Mouse (Mus musculus): Measurements from ENCODE around the gene Cnpy4.

The Cnpy4 gene

DNA sequence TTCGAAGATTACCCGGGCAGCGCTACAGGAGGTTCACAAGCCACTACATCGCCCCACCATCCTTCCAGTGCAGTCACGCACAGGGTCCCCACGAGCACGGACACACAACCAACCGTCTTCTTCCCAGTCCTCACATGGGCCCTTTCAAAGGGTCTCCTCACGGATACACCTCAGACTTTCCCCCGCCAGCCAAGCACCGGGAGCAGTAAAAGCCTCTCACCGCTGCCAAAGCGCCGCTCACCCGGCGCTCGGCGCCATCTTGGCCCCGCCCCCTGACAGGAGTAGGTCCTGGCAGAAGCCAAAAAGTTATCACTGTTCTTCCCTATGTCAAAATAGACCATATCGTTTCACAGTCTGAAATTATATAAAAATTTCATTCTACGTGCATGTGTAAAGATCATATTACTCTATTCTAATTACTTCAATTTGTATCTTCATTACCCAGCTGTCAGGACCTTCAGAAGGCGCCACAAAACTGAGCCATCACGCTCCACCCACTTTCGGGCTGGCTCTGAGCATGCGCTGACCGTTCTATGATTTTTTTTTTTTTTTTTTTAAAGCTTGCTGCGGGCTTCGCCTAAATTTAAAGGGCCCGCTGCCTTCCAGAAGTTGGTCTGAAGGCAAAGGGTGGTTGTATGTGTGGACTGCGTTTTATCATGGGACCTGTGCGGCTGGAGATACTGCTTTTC lies at the start of gene Cnpy4, which contains the start of gene Taf6:
TSS of gene Cnpy4 (plus strand) at position 536 of the 689 bp plus-strand sequence.
TSS of gene Taf6 (minus strand) at position 502 of the 689 bp plus-strand sequence.
- DNase-seq: peak; percentile 88

DNA sequence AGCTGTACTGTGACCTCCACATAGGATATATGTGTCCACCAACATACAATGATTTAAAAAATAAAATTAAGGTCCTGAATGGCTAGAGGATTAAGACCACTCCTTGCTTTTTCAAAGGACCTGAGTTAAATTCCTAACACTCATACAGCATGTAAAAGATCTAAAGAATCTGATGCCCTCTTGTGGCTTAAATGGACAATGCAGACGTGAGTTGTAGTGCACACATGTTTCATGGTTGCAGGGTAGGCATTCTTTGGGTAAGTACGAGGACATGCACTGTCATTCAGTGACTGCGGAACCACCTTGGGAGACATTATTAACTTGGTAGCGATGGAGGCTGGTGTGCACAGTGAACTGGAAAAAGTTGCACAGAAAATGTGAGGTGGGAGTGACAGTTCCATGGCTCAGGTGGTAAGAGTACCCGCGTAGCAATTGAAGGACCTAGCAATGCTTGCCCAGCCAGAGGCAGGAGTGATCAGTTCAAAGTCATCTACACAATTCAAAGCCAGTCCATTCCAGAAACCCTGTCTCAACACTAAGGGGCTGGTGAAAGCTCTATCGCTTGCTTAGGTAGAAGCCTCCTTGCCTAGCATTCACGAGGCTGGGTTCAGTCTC lies 49.2 kb upstream of the Cnpy4 start:
- DNase-seq: no peak

DNA sequence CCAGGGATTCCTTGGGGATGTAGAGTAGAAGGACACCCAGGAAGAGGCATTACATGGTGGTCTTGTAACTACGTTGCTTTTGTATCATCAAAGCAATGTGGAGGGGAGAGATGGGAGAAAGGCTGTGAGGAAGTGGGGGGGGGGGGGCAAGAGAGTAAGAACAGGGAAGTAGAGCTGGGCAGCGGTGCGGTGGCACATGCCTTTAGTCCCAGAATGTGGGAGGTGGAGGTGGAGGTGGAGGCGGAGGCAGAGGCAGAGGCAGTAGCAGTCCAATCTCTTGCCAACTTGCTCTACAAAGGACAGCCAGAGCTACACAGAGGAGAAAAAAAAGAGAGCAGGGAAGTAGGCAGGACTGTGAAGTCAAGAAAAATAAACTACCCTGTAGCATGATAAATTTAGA lies 48.7 kb upstream of the Cnpy4 start:
- DNase-seq: no peak

DNA sequence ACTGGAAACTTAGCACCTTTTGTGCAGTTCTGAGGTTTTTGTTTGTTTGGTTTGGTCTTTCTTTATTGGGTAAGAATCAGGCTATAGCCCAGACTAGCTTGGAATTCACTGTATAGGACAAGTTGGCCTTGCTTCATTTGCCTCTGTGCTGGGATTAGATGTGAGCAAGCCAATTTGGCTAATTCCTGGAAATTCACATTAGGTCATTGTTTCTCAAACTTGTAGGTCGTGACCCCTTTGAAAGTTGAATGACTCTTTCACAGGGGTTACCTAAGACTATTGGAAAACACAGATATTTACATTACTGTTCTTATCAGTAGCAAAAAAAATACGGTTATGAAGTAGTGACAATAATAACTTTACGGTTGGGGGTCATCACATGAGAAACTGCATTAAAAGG lies 32.9 kb upstream of the Cnpy4 start:
- no peak for DNase-seq

DNA sequence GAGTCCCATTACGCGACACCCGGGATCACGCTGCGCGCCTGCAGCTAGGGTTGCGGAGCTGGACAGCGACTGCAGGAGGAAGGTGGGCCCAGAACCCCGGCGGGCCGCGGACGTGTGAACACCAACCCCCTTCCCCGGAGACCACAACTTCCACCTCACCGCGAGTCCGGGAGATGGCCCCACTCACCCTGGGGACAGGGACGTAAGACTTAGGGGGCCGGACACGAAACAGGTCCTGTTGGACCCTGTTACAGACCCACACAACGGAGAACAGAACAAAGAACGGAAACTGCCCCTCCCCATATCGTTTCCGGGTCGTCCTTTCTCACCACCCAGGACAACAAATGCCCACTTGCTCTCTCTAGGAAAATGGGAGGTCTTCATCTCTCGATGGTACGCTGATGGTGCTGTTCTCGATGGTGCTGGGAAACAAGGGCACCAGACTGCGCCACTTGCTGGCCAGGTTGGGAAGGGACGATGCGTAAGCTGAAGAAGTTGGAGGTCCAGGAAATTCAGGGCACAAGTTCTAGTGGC lies 31.8 kb upstream of the Cnpy4 start, which contains the start of gene Zfp113:
TSS of gene Zfp113 (minus strand) at position 302 of the 534 bp plus-strand sequence.
- peak; percentile 94 for DNase-seq

DNA sequence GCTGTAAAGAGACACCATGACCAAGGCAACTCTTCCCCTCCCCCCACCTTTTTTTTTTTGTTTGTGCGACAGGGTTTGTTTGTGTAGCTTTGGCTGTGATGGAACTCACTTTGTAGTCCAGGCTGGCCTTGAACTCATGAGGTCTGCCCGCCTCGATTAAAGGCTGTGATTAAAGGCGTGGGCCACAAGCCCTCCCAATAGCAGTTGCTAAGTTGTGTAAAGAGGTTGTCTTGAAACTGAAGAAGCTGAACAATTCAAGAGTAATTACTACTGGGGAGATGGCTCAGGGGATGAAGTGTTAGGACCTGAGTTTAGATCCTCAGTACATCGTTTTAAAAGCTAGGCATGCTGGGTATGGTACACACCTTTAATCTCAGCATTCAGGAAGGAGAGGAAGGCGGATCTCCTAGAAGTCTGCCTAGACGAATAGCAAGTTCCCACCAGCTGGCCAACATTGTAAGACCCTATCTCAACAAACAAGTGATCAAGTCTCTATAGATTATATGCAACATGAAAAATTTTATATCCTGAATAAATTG lies 27.0 kb upstream of the Cnpy4 start:
- DNase-seq: peak; percentile 42

DNA sequence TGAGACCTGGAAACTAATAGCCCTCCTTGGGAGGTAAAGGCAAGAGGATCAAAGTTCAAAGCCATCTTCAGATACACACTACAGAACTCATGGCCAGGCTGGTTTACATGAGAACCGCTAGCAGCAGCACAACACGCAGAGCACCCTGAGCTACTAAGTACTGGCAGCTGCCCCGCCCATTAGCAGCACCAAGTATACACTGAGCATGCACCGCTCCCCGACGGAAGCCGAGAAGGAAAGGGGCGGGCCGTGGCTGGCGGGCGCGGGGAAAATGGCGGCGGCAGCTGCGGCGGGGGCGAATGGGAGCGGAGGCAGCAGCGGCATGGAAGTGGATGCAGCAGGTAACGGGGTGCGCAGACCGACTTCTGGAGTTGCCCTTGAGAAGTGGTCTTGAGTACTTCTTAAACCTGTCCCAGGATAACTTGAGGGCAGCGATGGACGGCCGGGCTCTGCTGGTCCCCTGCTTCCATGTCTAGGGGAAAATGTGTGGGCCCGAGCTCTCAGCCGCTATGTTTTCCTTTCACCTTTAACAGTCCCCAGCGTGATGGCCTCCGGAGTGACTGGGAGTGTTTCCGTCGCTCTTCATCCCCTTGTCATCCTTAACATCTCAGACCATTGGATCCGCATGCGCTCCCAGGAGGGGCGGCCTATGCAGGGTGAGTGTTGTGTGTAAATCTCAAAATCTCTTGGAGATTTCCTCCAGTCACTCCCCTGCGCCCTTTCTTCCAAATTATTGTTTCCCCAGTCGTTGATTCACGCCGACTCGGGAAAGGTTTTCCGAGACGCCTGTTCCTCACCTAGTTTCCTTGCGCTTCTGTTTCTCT lies 26.2 kb upstream of the Cnpy4 start, which contains the start of gene Cops6:
TSS of gene Cops6 (plus strand) at position 230 of the 824 bp plus-strand sequence.
- DNase-seq: peak; percentile 94

DNA sequence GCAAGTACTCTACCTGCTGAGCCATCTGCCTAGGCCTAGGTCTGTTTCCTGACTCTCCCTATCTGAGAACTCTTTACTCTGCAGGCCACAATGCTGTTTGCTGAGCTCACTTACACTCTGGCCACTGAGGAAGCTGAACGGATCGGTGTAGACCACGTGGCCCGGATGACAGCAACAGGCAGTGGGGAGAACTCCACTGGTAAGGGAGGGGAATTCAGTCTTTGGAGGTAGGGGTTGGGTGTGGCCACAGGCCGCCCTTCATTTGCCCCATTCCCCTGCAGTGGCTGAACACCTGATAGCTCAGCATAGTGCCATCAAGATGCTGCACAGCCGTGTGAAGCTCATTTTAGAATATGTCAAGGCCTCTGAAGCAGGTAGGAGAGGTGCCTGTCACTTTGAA lies 24.2 kb upstream of the Cnpy4 start:
- DNase-seq: peak; percentile 28

DNA sequence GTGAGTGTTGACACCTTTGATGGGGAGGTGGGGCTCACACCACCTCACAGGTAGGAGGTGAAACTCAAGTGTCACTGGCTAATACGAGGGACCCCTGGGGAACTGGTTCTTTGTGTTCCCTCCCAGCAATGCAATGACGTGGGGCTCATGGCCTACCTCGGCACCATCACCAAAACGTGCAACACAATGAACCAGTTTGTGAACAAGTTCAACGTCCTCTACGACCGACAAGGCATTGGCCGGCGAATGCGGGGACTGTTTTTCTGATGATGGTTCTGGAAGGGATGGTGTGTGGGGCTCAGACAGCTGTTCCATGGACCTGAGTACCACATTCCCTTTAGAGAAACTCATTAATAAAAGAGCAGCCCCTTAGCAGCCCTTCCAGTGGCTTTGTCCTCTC lies 23.7 kb upstream of the Cnpy4 start:
- peak; percentile 26 for DNase-seq

DNA sequence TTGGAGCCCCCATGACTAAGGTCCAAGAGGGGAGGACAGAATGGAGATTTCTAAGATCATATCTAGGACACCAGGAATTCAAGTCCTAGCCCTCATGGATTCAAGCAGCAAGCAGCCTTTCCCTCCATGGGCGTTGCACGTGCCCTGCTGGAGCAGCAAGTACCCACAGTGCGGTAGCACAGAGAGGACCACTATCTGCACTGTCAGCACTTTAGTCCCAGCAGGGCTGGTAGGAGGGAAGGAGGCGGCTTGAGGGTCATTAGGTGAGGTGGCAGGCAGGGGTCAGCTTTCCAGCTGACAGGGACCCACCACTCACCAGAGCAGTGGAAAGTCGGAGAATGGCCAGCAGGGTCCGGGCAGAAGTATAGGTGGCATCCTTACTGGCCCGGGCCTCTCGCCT lies 21.7 kb upstream of the Cnpy4 start:
- peak; percentile 33 for DNase-seq

DNA sequence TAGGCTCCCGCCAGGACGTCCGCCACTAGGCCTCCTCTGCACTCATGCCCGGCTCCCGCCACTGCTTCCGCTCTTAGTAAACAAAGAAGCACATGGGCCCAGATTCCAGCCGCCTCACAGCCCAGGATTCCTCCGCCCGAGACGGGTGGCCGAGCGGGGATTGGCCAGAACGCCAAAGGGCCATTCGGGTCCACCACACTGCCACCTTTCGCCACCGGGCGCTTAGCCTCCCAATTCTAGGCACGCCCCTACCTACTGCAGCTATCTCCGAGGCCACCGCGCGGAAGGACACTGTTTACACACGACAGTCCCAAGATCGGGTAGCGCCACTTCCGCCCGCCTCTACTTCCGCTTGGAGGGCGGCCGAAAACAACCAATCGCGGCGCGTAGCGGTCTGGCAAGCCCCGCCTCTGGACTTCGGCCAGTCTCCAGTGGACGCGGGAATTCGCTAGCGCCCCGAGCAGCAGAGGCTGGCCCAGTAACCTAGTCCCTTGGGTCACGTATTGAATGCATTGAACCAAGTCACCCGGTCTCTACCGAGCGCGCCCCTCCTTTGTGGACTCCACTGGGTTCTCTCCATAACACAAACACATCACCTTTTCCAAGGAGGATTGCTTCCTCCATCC lies 16.2 kb upstream of the Cnpy4 start:
- peak; percentile 97 for DNase-seq

DNA sequence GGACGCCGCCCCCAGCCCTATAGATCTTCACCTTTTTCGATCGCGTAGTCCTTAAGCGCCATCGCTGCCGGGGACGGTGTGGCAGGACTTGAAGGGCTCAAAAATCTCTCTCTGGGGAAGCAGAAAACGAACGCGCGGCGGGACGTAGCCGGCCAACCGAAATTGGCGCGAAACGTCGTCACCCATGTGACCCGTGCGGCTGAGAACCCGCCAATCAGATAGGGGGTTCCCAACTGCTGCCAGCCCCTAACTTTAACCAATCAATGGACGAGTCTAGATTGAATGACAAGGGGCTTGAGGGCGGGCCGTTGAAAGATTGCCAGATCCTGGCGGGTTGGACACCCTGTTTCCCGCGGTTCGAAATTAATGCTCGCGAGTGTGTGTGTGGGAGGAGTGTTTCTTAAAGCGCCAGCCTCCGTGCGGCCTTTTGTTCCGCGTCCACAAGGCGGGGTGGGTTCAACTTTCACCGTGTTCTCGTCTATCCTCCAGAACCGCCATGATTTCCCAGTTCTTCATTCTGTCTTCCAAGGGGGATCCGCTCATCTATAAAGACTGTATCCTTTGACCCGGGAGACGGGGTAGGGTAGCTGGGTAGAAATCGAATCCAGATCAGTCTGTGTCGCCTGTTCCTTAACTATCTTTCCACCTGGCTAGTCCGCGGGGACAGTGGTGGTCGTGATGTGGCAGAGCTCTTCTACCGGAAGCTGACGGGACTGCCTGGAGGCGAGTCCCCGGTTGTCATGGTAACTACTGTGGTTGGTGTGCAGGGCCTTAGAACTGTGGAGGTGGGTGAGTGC lies 15.4 kb upstream of the Cnpy4 start, which contains the start of the genes Ap4m1 and Mcm7:
TSS of gene Ap4m1 (plus strand) at position 308 of the 797 bp plus-strand sequence.
TSS of gene Mcm7 (minus strand) at position 728 of the 797 bp plus-strand sequence.
- peak; percentile 99 for DNase-seq

DNA sequence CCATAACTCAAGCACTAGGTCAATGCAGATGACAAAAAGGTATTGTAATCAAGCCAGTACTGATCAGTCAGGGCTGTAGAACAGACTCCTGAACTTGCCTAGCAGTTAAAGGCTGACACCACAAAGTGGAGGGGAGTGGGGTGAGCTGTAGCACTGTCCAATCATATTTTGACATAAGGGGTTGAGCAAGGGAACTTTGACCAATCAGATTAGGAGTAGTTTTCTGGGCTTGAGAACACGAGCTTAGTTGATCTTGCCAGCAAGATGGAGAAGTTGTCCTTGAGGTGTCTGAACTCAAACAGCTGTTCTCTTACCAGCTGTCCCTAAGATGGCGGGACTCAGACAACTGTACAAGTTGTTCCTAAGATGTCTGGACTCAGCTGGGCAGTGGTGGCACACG lies 14.1 kb upstream of the Cnpy4 start:
- DNase-seq: no peak

DNA sequence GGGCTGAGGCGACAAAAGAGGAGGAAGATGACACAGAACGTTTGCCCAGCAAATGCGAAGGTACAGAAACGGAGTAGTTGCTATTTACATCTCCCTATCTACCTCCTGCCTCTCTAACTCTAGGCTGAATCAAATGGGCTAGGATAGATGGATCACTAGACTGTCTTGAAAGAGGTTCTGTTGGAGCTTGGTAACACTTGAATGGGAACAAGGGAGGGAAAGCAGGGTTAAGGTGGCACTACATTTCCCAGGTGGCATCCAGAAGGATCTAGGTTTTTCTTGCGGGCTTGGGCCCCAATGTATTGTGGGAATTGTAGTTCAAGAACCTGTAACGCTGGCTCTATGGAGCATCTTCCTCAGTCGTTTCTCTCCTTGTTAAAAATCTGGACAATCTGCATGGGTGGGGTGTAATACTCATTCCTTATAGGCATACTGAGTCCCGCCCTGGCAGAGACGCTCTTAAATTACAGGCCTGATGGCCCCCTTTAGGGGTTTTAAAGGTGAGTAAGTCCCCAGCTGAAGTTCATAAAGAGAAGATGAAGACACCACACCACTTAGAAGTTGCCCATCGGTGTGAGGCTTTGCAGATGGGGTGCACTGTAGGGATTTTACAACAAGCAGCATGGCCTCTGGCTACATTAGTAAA lies 499 bp downstream of the Cnpy4 start:
- peak; percentile 85 for DNase-seq

DNA sequence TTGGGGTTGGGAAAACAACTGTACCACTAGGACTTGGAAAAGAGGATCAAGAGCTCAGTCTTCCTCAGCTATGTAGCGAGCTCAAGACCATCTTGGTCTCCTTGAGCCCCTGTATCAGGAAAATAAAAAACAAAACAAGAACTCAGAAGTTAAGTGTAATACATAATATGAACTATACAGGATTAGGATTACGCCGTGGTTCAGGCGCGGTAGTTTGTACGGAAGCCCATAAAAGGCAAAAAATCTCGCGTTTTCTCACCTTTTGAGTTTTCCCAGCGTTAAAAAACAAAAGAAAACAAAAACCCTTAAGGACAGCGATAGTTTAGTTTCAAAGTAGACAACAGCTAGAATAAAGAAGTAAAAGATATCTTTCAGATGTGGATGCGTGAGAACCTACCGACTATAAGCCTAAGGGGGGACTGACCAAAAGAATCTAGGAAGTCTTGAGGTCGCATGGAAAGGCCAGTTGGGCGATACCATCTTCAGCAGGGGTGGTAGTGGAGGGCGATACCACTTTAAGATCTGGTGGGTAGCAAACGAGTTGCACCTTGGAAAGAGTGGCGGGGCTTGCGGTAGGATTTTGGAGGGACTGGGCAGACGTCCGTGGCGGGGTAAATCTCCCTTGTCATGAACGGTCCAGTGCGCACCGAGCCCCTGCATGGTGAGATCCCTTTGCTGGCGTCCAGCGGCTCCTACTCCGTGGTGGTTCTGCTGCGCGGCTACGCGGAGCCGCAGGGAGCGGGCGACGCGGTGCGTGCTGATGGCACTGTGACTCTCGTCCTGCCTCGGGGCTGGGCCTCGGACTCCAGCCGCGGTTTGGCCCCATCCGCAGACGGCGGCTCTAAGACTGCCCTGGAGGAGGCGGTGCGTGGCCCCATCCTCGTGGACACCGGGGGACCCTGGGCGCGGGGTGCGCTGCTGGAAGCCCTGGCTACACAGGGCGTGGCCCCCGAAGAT lies 6.8 kb downstream of the Cnpy4 start, which contains the start of gene Mblac1:
TSS of gene Mblac1 (plus strand) at position 544 of the 957 bp plus-strand sequence.
- peak; percentile 88 for DNase-seq

DNA sequence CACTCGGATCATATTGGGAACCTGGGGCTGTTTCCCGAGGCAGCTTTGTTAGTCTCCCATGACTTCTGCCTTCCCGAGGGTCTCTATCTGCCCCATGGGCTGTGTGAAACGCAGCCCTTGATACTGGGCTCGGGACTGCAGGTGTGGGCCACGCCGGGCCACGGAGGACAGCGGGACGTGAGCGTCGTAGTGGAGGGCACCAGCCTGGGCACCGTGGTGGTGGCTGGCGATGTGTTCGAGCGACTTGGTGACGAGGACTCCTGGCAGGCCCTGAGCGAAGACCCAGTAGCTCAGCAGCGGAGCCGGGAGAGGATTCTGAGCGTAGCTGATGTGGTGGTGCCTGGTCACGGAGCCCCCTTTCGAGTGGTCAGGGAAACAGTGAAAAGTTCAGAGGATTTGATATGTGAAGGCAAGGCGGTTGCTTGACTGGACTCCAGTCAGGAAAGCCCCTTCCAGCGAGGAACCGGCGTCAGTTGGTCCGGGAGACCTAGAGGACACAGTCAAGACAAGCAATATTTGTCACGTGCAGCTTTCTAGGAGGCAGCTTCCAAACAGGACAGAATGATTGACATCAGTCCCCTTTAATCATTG lies 7.6 kb downstream of the Cnpy4 start:
- DNase-seq: peak; percentile 66

DNA sequence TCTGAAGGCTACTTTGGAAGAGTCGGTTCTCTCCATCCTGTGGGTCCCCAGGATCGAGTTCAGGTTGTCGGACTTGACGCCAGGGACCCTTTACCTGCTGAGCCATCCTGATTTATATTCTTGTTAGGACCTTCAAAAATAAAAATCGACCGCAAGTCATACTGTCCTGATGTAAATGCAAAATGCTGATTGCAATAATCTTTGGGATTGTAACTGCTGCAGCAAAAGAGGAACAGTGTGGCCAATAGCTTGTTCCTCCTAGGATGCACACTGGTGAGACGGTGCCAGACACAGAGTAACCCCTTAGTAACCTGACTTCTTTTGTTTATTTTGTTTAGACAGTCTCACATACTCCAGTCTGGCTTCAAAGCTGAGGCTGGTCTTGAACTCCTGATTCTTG lies 8.2 kb downstream of the Cnpy4 start:
- no peak for DNase-seq

DNA sequence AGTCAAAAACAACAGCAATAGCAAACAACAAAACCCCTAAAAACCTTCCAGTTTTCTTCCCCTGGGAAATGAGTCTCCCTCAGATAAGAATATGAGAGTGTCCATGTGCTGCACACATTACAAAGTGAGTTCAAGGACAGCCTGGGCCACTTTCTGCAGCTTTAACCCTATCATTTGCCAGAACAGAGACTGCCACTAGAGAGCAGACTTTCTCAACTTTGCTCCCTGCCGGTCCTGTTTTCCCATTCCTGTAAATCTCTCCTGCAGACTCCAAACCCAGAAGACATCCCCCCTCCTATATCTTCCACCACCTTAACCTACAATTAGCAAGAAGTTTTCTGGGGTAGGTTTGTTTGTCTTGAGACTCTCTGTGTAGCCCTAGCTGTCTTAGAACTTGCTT lies 12.3 kb downstream of the Cnpy4 start:
- no peak for DNase-seq

DNA sequence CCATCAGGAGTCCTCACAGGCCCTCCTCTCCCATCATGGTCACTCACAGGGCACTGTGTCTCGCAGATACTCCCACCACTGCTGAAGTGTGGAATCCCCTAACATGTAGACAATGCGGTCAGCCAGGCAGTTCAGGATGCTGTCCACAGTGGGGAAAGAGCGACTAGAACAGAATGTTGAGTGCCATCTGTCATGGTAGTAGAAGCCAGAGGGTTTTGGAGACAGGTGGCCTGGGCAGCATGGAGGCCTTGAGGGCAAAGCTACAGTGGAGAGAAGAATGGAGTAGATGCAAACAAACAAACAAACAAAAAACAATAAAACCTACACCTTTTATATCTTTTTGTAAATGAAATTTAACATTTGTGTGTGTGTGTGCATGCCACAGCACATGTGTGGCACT lies 14.8 kb downstream of the Cnpy4 start:
- no peak for DNase-seq

All from cerebellum, adult 9-11 months (tissue).